Mouse (Mus musculus): ENCODE measurements around the gene C1qtnf9.

The C1qtnf9 gene

DNA sequence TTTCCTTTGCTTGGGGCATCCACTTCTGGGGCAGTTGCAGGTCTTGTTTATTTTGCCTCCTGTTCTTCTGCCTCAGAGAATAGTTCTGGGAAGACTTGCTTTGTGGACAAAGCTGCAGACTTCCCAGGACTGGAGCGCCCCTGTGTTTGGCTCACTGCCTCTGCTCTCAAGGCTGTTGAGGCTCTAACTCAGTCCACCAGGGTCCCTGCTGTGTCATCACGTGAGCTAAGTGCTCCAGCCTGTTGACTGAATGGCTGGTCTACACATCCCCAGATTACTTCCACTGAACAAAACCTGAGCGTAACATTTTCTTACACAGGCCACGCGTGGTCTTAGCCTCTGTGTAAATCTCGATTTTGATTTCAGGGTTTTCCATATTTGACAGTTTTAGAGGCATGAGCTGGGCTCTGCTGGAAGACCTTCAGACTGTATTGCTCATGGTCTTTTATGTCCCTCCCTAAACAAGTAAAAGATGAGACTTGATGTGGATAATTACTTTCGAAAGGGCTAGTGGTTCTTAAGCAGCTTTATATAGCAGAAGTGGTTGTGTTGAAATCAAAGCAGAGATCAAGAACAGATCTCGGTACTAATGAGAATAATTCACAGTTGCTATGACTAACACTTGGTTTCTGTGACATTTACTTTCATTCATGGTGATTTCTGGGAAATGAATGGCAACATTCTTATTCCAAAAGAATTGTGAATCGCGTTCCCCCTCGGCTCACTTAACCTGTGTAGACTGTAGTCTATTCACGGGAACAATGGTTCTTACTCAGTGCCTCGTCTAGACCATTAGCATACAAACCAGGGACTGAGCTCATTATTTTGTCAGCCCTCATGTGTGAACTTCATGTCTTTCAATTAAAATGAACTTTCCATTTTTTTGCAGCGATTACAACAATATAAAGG, 14.8 kb upstream of the C1qtnf9 start:
- no peak for DNase-seq

DNA sequence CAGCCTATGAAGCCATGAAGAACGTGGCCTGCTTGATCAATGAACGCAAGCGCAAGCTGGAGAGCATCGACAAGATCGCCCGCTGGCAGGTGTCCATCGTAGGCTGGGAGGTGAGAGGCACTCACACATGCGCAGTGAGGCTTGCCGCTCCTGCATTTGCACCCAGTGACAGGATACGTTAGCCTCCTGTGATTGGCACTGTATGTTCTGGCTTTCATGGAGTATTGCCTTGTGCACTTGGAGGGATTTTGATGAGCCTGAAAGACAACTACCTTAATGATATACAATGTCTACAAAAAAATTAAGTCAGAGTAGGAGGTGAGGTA, 14.2 kb upstream of the C1qtnf9 start:
- DNase-seq, result no peak

DNA sequence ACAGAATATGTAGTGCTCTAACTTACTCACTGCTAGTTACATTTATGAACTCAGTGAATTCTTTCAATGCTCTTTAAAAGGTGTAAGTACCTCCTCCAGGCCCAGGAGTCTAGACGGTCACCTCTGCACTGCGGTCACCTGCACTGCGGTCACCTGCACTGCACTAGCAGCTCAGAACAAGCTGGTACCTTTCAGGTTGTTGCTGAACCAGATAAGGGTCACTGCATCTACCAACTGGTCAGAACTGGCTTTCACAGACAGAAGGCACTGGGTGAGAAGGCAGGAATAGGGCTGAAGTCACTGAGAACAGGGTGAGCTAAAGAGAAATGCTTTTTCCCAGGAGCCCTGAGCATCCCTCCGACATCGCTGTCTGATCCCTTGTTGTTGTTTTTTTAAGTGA, 13.3 kb upstream of the C1qtnf9 start:
- no peak for DNase-seq

DNA sequence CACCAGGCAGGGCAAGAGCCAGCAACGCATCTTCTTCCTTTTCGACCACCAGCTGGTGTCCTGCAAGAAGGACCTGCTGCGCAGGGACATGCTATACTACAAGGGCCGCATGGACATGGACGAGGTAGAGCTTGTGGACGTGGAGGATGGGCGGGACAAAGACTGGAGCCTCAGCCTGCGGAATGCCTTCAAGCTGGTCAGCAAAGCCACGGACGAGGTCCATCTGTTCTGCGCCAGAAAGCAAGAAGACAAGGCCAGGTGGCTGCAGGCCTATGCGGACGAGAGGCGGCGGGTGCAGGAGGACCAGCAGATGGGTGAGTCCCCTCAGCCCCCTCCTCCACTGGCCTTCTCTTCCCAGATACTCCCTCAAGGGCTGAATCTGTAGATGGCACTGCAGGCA, 11.7 kb upstream of the C1qtnf9 start:
- DNase-seq, result no peak

DNA sequence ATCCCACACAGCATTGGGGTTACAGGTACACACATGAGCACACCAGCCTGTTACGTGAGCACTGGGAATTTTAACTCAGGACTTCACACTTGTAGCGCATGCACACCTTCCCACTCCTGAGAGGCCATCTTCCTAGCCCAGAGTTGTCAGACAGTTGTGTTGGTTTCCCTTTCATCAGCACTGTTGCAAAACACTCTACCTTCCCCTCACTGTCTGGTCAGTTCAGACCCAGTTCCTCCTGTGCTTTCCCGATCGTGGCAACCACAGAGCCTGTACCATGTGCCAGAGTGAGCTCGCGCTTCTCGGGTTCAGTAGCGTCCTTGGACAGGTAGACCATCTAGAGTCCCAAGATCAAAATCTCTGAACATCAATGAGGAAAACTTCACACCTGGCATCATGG, 10.7 kb upstream of the C1qtnf9 start:
- no peak for DNase-seq

DNA sequence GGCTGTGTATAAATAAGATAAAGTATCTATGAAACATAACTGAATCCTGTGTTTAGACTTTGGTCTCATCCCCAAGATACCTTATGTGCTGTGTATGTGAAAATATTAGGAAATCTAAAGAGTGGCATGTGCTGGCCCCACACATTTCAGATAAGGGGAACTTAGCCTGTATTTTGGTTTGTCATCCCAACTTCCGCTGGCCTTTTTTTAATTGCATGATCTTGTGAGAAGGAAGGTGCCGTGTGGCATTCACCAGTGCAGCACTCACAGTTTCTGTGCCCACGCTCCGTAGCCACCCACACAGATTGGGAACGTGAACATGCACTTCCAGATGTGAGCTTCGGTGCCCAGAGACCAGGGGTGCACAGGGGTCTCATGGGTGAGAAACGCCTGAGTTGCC, 10.2 kb upstream of the C1qtnf9 start:
- no peak for DNase-seq

DNA sequence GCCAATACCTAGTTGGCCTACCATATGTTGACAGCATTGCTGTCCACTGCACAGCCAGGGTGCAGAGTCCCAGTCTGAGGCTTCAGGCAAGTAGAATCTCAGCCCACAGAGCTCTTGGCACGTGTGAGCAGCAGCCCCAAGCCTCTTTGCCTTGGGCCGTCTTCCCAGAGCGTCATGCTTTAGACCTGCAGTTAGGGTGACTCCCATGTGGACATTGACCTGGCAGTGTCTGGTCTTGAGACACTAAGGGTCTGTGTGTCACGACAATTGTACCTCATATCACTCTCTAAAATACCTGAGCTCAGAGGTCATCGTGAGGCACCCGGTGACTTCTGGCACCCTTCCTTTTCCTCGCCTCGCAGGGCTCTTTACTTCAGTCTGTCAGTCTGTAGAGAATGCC, 8.8 kb upstream of the C1qtnf9 start:
- DNase-seq, result no peak

DNA sequence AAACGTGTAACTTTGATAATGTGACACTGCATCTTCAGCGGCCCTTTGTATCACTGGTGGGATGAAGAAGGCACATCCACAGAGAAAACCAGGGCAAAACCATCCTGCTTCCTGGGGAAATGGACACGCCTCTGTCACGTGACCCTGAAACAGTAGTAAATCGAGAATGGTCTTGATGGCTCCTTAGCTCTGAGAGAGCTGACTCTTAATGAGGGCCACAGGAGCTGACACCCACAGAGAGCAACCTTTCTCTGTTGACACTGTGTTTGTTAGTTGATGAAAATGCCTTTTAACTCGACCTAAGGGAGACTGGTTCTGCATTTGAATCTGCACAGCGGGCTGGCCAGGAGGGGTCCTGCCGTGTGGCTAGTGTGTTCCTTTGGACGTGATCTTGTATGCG, 6.1 kb upstream of the C1qtnf9 start:
- DNase-seq, result no peak

DNA sequence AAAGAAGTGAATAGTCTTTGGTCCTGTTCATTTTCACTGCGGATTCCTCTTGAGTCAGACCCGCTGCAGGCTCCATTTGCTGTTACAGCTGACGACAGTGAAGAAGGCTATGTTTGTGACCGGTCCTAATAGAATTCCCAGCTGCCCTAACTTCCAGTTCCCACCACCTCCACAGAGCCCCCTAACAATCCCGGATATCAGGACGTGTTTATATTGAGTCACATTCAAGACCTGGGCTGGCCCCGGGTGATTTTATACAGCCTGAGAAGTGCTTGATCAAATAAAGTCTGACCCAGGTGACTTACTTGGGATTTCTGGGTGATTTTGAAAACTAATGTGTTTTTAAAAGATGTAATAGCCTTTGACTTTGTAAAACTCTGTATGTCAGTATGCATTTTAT, 5.2 kb upstream of the C1qtnf9 start:
- DNase-seq, result no peak

DNA sequence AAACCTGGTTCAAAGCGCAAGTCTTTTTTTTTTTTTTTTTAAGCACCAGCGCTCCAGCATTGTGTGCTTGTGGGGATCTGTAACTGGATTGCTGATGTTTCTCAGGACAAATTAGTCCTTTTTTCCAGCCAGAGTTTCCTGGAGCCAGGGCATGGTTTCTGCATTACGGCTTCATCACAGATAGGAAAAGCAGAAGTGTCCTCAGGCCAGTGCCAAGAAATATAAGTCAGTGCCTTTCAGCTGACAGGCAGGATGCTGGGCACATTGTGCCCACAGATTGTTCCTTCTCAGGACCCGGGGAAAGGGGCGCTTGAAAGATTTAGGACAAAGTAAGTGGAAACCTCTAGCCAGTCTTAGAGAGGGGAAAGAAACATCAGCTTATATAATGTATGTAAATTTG, 4.2 kb upstream of the C1qtnf9 start:
- no peak for DNase-seq

DNA sequence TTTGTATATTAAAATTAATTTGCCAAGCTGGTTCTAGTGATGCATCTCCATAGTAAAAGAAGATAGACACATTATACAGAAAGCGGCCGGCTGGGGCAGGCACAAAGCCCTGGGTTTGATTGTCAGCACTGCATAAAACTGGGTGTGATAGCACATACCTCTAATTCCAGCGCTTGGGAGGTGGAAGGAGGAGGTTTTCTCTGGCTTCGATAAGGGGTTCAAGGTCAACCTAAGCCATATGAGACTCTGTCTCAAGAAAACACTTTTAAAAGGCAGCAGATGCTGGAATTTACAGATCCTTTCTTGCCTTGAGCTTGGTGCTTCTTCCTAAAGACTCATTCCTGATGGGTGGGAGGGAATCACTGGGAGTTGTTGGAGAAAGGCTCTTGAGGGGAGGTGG, 3.4 kb upstream of the C1qtnf9 start:
- no peak for DNase-seq

DNA sequence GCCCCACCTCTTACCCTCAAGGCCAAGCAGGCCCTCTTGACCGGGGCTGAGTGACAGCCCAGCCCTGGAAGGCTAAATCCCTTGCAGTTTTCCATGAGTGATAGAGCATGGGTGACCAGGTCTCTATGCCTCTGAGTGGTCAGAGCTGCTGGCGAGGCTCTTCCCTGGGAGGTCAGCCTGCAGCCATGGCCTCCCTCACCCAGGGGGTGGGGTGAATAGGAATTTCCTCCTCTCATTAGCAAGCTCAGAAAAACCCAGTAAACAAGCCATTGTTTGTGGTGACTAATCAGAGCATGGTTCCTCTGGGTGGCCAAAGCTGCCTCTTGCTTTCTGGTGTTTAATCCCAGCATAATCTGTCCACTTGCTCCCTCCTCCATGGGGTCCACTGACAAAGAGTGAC, 2.9 kb upstream of the C1qtnf9 start:
- no peak for DNase-seq

DNA sequence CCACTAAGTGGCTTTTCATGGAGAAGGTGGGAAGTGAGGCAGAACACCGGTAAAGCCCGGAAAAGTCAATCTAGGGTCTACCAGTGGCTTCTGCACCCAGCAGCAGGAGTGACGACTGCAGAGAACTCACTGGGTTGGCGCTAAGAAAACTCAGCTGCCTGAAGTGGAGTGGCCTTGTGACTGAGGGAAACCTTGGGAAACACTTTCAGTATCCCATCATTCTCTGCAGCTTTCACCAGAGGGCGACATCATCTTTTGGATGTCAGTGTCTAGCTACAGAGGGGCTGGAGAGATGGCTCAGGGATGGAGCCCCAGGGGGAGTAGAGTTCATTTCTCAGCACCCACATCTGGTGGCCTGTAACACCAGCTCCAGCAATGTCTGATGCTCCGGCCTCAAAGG, 1.4 kb downstream of the C1qtnf9 start:
- no peak for DNase-seq

DNA sequence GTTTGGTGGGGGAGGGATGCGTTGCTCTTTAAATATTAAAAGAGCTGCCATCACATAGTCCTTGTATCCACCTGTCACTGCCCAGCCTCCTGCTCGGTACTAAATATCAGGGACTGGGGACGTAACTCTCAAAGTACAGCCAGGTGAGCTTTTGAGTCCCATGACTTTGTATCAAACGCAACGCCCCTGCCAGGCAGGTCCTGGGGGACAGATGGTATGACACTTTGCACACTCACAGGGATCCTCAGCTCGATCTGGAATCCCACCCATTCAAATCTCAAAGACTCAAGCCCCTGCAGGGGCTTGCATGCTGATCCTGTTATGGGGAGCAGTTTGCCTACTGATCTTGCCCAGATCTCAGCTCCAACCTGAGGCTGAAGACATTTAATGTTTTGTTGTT, 2.7 kb downstream of the C1qtnf9 start:
- no peak for DNase-seq

DNA sequence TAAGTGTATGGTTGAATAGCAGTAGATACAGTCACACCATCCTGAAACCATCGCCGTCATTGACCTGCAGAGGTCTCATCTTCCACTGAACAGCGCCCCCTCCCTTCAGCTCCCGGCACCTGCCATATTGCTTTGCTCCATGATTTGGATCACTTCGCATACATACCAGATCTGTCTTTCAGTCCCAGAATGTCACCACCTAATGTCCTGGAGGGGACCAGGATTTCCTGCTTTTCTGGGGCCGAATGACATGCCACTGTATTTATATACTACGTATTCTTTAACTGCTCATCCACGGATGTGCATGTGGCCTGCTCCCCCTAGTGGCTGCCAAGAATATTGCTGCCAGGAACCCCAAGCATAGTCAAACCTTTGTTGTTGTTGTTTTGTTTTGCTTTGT, 3.1 kb downstream of the C1qtnf9 start:
- DNase-seq, result peak; percentile 61

DNA sequence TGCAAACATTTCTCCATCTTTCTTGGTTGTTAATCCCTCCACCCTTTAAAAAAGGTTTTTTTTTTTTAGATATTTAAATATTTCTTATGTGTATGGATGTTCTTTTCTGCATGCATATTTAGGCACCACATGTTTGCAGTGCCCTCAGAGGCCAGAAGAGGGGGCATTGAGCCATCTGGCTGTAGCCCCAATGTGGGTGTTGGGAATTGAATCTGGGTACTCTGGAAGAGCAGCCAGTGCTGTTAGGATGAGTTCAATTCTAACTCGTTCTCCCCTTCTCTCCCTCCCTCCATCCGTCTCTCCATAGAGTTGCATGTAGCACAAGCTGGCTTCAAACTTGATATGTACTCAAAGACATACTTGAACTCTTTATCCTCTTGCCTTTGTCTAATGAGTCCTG, 5.5 kb downstream of the C1qtnf9 start:
- DNase-seq, result no peak

DNA sequence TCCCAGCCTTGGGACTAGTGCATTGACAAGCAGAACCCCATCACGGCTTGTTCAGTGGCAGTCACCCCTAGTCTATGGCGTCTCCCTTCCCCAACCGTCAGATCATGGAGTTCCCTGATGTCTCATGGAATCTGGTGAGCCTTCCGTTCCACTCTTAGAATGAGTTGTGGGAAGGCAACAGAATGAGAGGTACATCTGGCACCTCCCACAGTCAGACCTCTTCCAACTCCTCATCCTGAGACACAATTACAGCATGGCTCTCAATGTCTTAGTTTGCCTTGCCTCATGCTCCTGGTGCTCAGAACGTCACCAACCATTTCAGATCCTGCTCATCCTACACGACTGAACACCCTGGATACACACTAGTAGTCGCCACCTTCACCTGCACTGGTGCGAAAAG, 8.6 kb downstream of the C1qtnf9 start:
- DNase-seq, result no peak

DNA sequence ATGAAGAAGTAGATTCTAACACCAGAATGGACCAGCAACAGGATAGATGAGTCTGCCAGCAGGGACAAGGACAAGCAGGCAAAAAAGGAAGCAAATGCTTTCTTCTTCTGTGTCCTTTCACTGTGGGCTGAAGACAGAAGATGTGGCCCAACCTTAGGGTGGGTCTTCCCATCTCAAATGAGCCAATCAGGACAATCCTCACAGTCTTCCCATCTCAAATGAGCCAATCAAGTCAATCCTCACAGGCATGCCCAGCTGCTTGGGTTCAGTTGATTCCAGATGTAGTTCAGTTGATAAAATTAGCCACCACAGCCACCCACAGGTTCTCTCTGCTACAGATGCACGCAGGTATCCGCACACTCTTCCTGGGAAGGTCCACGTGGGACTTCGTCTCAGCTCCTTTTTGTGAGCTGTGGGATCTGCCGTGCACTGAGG, 9.6 kb downstream of the C1qtnf9 start:
- DNase-seq, result no peak

DNA sequence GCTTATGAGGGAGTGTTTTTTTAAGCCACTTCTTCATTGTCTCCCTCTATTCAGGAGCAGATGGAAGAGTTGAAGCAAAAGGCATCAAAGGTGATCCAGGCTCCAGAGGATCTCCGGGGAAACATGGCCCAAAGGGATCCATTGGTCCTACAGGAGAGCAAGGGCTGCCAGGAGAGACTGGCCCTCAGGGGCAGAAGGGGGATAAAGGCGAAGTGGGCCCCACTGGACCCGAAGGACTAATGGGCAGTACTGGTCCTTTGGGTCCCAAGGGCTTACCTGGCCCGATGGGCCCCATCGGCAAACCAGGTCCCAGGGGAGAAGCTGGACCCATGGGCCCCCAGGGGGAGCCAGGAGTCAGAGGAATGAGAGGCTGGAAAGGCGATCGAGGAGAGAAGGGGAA, 11.3 kb downstream of the C1qtnf9 start:
- no peak for DNase-seq

DNA sequence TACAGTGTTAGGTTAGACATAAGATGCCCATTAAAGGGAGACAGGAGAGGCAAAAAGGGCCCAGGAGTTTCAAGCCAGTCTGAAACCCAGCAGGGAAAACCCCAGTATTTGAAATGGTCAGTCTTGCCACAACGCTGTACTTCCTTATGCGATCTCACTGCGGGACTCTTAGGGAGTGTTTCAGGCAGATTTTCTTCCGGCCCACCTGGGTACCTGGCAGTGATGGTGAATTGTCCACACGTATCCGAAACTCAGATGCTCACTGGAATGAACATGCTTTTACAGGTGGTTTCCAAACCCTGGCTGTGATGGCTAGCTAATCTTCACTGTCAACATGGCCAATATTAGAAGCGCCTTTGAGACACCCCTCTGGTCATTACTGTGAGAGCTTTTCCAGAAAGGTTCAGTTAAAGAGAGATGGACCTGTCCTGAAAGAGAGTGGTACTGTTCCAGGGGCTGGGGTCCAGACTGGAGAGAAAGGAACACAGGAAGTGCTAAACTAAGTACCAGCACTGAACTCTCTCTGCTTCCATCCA, 14.3 kb downstream of the C1qtnf9 start:
- no peak for DNase-seq

DNA sequence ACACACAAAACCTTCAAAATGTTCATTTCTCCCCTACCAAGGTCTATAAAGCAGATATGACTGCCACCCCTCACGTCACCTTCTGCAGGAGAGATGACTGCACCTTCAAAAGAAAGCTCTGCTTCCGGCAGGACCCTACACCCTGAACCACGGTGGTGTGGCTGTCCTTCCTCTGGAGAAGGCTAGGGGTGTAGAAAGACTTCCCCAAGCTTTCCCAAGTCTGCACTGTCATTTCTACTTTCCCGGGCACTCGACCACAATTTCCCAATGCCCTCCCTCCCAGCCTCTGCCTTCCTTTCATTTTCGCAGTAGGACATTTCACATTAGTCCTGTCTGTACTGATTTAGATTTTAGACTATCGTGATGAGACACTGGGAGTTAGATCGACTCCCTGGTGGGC, 15.3 kb downstream of the C1qtnf9 start:
- DNase-seq, result no peak

DNA sequence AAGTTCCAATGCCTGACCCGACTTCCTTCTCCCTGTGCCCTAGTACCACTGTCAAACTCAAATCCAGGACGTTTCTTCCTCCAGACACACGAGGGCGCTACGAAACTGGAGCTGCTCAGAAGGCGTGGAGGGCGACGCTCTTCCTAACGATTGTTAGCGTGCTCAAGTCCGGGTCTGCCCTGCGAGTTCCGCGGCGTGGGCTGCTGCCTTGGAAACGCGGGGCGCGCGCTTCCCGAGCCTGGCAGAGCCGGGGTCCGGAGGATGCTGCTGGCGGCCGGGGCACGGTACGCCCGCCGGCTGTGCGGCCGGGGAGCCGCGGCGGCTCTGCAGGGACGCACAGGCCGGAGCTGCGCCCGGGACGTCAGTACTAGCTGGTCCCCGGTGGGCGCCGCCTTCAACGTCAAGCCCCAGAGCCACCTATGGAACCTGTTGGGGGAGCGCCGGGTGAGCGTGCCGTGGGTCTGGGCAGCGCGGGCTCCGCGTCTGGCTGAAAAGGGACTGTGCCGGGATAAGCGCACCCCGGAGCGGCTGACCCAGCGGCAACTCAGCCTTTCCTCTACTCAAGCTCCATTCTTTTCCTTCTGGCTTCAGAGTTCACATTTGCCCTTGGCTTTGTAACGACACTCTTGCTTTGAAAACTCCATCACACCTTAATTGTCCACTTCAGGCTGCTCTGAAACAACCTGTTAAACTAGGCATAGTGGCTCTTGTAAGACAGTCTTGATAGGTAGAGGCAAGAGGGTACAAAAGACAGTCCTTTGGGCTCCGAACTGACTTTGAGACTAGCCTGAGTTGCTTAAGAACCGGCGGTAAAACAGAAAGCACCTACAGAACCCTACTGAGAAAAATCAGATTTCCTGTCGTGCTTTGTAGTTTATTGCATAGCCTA, 16.7 kb downstream of the C1qtnf9 start, which contains the start of gene Mipep:
Gene Mipep (plus strand): TSS at position 147 of the 889 bp plus-strand sequence.
- peak; percentile 85 for DNase-seq

DNA sequence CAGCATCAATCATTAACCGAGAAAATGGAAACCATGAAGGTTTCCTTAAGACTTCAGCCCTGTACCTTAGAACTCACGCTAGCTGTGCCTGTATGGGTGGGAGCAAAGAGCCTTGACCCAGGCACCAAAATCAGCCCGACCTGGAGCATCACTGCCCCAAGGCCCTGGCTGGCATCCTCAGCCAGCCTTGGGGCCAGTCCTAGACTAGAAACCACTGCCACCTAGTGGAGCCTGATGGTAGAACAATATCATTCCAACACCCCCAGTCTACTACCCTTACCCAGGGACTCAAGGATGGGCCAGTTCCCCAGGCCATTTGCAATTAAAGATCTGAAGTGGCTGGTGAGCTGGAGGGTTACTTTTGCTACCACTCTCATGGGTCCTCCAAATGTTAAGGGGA, 22.2 kb downstream of the C1qtnf9 start:
- peak; percentile 39 for DNase-seq

All from right cerebral cortex, postnatal 25 days (tissue).